Mouse (Mus musculus): ENCODE results near the gene Sgip1.

DNA sequence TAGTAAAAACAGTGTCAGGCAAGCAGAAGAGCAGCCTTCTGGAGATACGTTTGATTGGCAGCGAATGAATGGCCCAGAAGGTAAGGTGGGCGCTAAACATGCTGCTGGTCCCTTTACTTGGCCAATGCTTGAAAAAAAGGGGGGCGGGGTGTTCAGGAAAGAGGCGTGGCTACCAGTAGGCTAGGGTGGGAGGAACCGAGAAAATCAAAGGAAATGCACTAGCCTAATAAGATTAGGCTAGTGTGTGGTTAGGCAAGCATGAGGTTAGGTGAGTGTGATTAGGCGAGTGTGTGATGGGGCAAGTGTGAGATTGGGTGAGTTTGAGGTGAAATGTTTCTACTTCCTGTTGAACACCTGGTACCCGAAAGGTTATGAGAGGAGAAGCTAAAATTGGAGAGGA lies at the start of gene Sgip1:
- TF ChIP-seq CTCF (IDR thresholded peaks at IDR 0.05; ENCODE audit: borderline replicate concordance, control insufficient read depth, extremely low read depth, insufficient read depth, low read length, poor library complexity): no peak
- no peak for TF ChIP-seq POLR2A (IDR thresholded peaks at IDR 0.05; ENCODE audit: control insufficient read depth, extremely low read depth, insufficient read depth, low read length, poor library complexity)
